In genomic region chr9:117872387-117873081, GRCm38 (mm10) we compare ENCODE assay signal across 7 mouse cellular contexts.
DNase-seq lines count a peak whose midpoint lies in the region; ATAC-seq lines count a peak whose summit lies in the region.

No protein-coding gene starts in this region.

- WGBS in embryonic facial prominence, embryonic 13.5 days, result under 1% methylated on average over 64 of the region's 70 CpGs
- whole genome bisulfite sequencing in limb, embryonic 12.5 days, result under 1% methylated on average over 70 of the region's 70 CpGs
- under 1% methylated on average over 60 of the region's 70 CpGs for WGBS in midbrain, embryonic 16.5 days

- H3K4me2 ChIP-seq in embryonic facial prominence, embryonic 13.5 days, result peak overlapping the region; percentile 100
- peak overlapping the region; percentile 100 for H3K4me2 ChIP-seq in limb, embryonic 12.5 days
- H3K4me2 ChIP-seq in midbrain, embryonic 16.5 days (ENCODE audit: low read length), result peak overlapping the region; percentile 80

- intact Hi-C loops in heart, postnatal 14 days (cut with DNase I), result no loop called here

- peak overlapping the region; percentile 72 for H3K9ac ChIP-seq in embryonic facial prominence, embryonic 13.5 days
- H3K9ac ChIP-seq in limb, embryonic 12.5 days (replicated peaks), result peak overlapping the region; percentile 66
- peak overlapping the region; percentile 92 for H3K9ac ChIP-seq in midbrain, embryonic 16.5 days (ENCODE audit: low read depth, low read length)

- peaks cover 45% of the 10 kb centered on the region for H3K27me3 ChIP-seq in embryonic facial prominence, embryonic 13.5 days
- H3K27me3 ChIP-seq in limb, embryonic 12.5 days, result peaks cover 48% of the 10 kb centered on the region
- H3K27me3 ChIP-seq in midbrain, embryonic 16.5 days (ENCODE audit: control insufficient read depth, insufficient read depth, low read depth, low read length), result 0 out of 2 replicates have a peak, but pooled peaks cover 3% of the 10 kb centered on the region

- peak; percentile 53 for ATAC-seq in embryonic facial prominence, embryonic 13.5 days (ENCODE audit: insufficient number of reproducible peaks, insufficient read depth, low FRiP score, low TSS enrichment, low read depth)
- ATAC-seq in limb, embryonic 12.5 days (ENCODE audit: insufficient number of reproducible peaks, insufficient read depth, low FRiP score, low TSS enrichment, low read depth), result peak; percentile 49; the same call in 1 of the 2 replicates
- peak; percentile 80 for ATAC-seq in midbrain, embryonic 16.5 days

- peak overlapping the region; percentile 65 for H3K4me3 ChIP-seq in embryonic facial prominence, embryonic 13.5 days
- peak overlapping the region; percentile 60 for H3K4me3 ChIP-seq in limb, embryonic 12.5 days (replicated peaks)
- peak overlapping the region; percentile 80 for H3K4me3 ChIP-seq in midbrain, embryonic 16.5 days (ENCODE audit: low read depth, low read length)

- DNase-seq in Muller cell, postnatal 12 days (ENCODE audit: inconsistent ontology term), result peak; percentile 60
- DNase-seq in adrenal gland, postnatal 14 days, result peak; percentile 68
- DNase-seq in heart, postnatal 14 days, result peak; percentile 16 to 37
- DNase-seq in urinary bladder, postnatal 25 days (ENCODE audit: low spot score), result peak; percentile 7

- H3K4me1 ChIP-seq in embryonic facial prominence, embryonic 13.5 days, result peaks cover 25% of the 10 kb centered on the region
- H3K4me1 ChIP-seq in limb, embryonic 12.5 days (replicated peaks), result peaks cover 22% of the 10 kb centered on the region
- peaks cover 23% of the 10 kb centered on the region for H3K4me1 ChIP-seq in midbrain, embryonic 16.5 days (ENCODE audit: control insufficient read depth, insufficient read depth, low read length)

- 0 out of 2 replicates have a peak overlapping the region, but pooled peaks have one; percentile 11 for H3K27ac ChIP-seq in embryonic facial prominence, embryonic 13.5 days
- no peak overlapping the region for H3K27ac ChIP-seq in limb, embryonic 12.5 days
- peak overlapping the region; percentile 85 for H3K27ac ChIP-seq in midbrain, embryonic 16.5 days (ENCODE audit: low read length)

- no peaks in the 10 kb centered on the region for H3K9me3 ChIP-seq in embryonic facial prominence, embryonic 13.5 days
- no peaks in the 10 kb centered on the region for H3K9me3 ChIP-seq in limb, embryonic 12.5 days
- H3K9me3 ChIP-seq in midbrain, embryonic 16.5 days (replicated peaks; ENCODE audit: control insufficient read depth, low read length, poor library complexity, severe bottlenecking), result no peaks in the 10 kb centered on the region

- H3K36me3 ChIP-seq in embryonic facial prominence, embryonic 13.5 days, result no peaks in the 10 kb centered on the region
- no peaks in the 10 kb centered on the region for H3K36me3 ChIP-seq in limb, embryonic 12.5 days
- no peaks in the 10 kb centered on the region for H3K36me3 ChIP-seq in midbrain, embryonic 16.5 days (ENCODE audit: control insufficient read depth, insufficient read depth, low read length)

Comparison
In these comparisons a context has a peak if more than half of its experiments do, and no peak if none do; other contexts are left out.
1. DNase-seq: peak in every context shown above with its lines; median percentile 68 in adrenal gland, postnatal 14 days; 60 in Muller cell, postnatal 12 days; 26 in heart, postnatal 14 days; 7 in urinary bladder, postnatal 25 days.